Mouse (Mus musculus): ENCODE data around the gene Sema4b. TPM values are rescaled to one million over a fixed set of nuclear protein-coding genes. Genes with fewer than 3 reads are reported as not detected.
A peak's percentile ranks its signal among the peaks of the same experiment; 100 is the strongest.

The Sema4b gene
- total and polyA plus RNA-seq, 3 experiments = 23.9 to 69.0 (median 26.5) TPM

GRCm38 (mm10) chr7:80268897-80269750 is 82.5 kb downstream of the Sema4b start, which contains the start of gene Vps33b:
TSS of gene Vps33b (plus strand) at chr7:80269649.
- peak; percentile 70; the same call in 1 of the 2 replicates for ATAC-seq (ENCODE audit: extremely low read depth, insufficient number of reproducible peaks, low FRiP score, poor library complexity, severe bottlenecking)

GRCm38 (mm10) chr7:80269751-80270255 is 83.2 kb downstream of the Sema4b start:
- peaks cover 47% of the 10 kb centered on the region for H3K4me1 ChIP-seq (ENCODE audit: insufficient read depth, low read depth, low read length)
- peaks cover 72% of the 10 kb centered on the region for H3K36me3 ChIP-seq (replicated peaks)
- H3K27me3 ChIP-seq (ENCODE audit: insufficient read depth, low read length) = no peaks in the 10 kb centered on the region
- H3K4me3 ChIP-seq (ENCODE audit: low read depth, low read length) = peak overlapping the region; percentile 93
- no peak for TF ChIP-seq GATA1 (IDR thresholded peaks at IDR 0.05; ENCODE audit: borderline replicate concordance, low read length)
- no peak for TF ChIP-seq POLR2AphosphoS5 (IDR thresholded peaks at IDR 0.05; ENCODE audit: insufficient replicate concordance, low read depth, low read length)
- TF ChIP-seq TAL1 (conservative IDR thresholded peaks at IDR 0.05; ENCODE audit: low read depth, low read length) = no peak
- TF ChIP-seq GATA2 (IDR thresholded peaks at IDR 0.05; ENCODE audit: borderline replicate concordance, low read depth, low read length) = no peak
- TF ChIP-seq CTCF (IDR thresholded peaks at IDR 0.05; ENCODE audit: low read depth, low read length) = no peak
- DNase-seq (ENCODE audit: low spot score) = peak; percentile 11
- ATAC-seq (ENCODE audit: extremely low read depth, insufficient number of reproducible peaks, low FRiP score, poor library complexity, severe bottlenecking) = no peak
- H3K9me3 ChIP-seq (replicated peaks) = no peaks in the 10 kb centered on the region

More at GRCm38 (mm10) chr7:80268897-80269750, 82.5 kb downstream of the Sema4b start, which contains the start of gene Vps33b:
- Histone ChIP-seq H3K4me1 (ENCODE audit: insufficient read depth, low read depth, low read length) (peaks cover 51% of the 10 kb centered on the region), H3K9me3 (replicated peaks) (no peaks in the 10 kb centered on the region), H3K36me3 (replicated peaks) (peaks cover 72% of the 10 kb centered on the region), H3K27me3 (ENCODE audit: insufficient read depth, low read length) (no peaks in the 10 kb centered on the region), H3K4me3 (ENCODE audit: low read depth, low read length) (peak within 1 kb of the TSS; percentile 93)
- peak; percentile 90 for DNase-seq (ENCODE audit: low spot score)
- TF ChIP-seq GATA2 (IDR thresholded peaks at IDR 0.05; ENCODE audit: borderline replicate concordance, low read depth, low read length) (no peak), GATA1 (IDR thresholded peaks at IDR 0.05; ENCODE audit: borderline replicate concordance, low read length) (no peak), POLR2AphosphoS5 (IDR thresholded peaks at IDR 0.05; ENCODE audit: insufficient replicate concordance, low read depth, low read length) (no peak), CTCF (IDR thresholded peaks at IDR 0.05; ENCODE audit: low read depth, low read length) (no peak), TAL1 (conservative IDR thresholded peaks at IDR 0.05; ENCODE audit: low read depth, low read length) (no peak)

GRCm38 (mm10) chr7:80273456-80273855 is 86.8 kb downstream of the Sema4b start:
- DNase-seq (ENCODE audit: low spot score) = no peak
- TF ChIP-seq GATA1 (IDR thresholded peaks at IDR 0.05; ENCODE audit: borderline replicate concordance, low read length) = no peak
- no peak for TF ChIP-seq POLR2AphosphoS5 (IDR thresholded peaks at IDR 0.05; ENCODE audit: insufficient replicate concordance, low read depth, low read length)
- no peak for TF ChIP-seq GATA2 (IDR thresholded peaks at IDR 0.05; ENCODE audit: borderline replicate concordance, low read depth, low read length)
- no peak for TF ChIP-seq CTCF (IDR thresholded peaks at IDR 0.05; ENCODE audit: low read depth, low read length)
- TF ChIP-seq TAL1 (conservative IDR thresholded peaks at IDR 0.05; ENCODE audit: low read depth, low read length) = no peak

More at GRCm38 (mm10) chr7:80273456-80273855, 86.8 kb downstream of the Sema4b start:
- H3K4me1 ChIP-seq (ENCODE audit: insufficient read depth, low read depth, low read length) = peaks cover 38% of the 10 kb centered on the region
- no peaks in the 10 kb centered on the region for H3K9me3 ChIP-seq (replicated peaks)
- no peak for ATAC-seq (ENCODE audit: extremely low read depth, insufficient number of reproducible peaks, low FRiP score, poor library complexity, severe bottlenecking)
- H3K36me3 ChIP-seq (replicated peaks) = peaks cover 72% of the 10 kb centered on the region
- no peak overlapping the region for H3K4me3 ChIP-seq (ENCODE audit: low read depth, low read length)
- H3K27me3 ChIP-seq (ENCODE audit: insufficient read depth, low read length) = no peaks in the 10 kb centered on the region

Other genes starting within 250 kb of the Sema4b start
- gene Zfp710, start 162.0 kb upstream of the Sema4b start, total RNA-seq (2014; fragmentation: Nextera tagmentation) = 25.1 and 38.6 TPM in 2 replicates
- gene Zfp710, start 162.0 kb upstream of the Sema4b start, total RNA-seq (2017) = 10.7 and 13.1 TPM in 2 replicates
- 53.7 and 54.3 TPM in 2 replicates for gene Zfp710, start 162.0 kb upstream of the Sema4b start, polyA plus RNA-seq (2012)
- gene Idh2, start 71.4 kb upstream of the Sema4b start, total RNA-seq (2014; fragmentation: Nextera tagmentation) = 58.5 and 87.5 TPM in 2 replicates
- 98.7 and 106 TPM in 2 replicates for gene Idh2, start 71.4 kb upstream of the Sema4b start, total RNA-seq (2017)
- gene Idh2, start 71.4 kb upstream of the Sema4b start, polyA plus RNA-seq (2012) = 90.0 and 114 TPM in 2 replicates
- gene Cib1, start 46.0 kb downstream of the Sema4b start, total RNA-seq (2014; fragmentation: Nextera tagmentation) = 35.2 and 44.2 TPM in 2 replicates
- 82.9 and 124 TPM in 2 replicates for gene Cib1, start 46.0 kb downstream of the Sema4b start, total RNA-seq (2017)
- gene Cib1, start 46.0 kb downstream of the Sema4b start, polyA plus RNA-seq (2012) = 43.6 and 49.6 TPM in 2 replicates
- 10.2 and 14.1 TPM in 2 replicates for gene Gdpgp1, start 46.0 kb downstream of the Sema4b start, total RNA-seq (2014; fragmentation: Nextera tagmentation)
- 5.9 and 6.2 TPM in 2 replicates for gene Gdpgp1, start 46.0 kb downstream of the Sema4b start, total RNA-seq (2017)
- gene Gdpgp1, start 46.0 kb downstream of the Sema4b start, polyA plus RNA-seq (2012) = 3.7 and 3.8 TPM in 2 replicates
- 1.5 and 3.7 TPM in 2 replicates for gene Ttll13, start 59.5 kb downstream of the Sema4b start, total RNA-seq (2014; fragmentation: Nextera tagmentation)
- gene Ttll13, start 59.5 kb downstream of the Sema4b start, total RNA-seq (2017) = 0.35 and 3.3 TPM in 2 replicates
- gene Ttll13, start 59.5 kb downstream of the Sema4b start, polyA plus RNA-seq (2012) = 0.13 and 0.26 TPM in 2 replicates
- 40.6 and 61.3 TPM in 2 replicates for gene Ngrn, start 74.4 kb downstream of the Sema4b start, total RNA-seq (2014; fragmentation: Nextera tagmentation)
- gene Ngrn, start 74.4 kb downstream of the Sema4b start, total RNA-seq (2017) = 76.2 and 82.7 TPM in 2 replicates
- 41.9 and 43.6 TPM in 2 replicates for gene Ngrn, start 74.4 kb downstream of the Sema4b start, polyA plus RNA-seq (2012)
- gene Vps33b, start 82.8 kb downstream of the Sema4b start, total RNA-seq (2014; fragmentation: Nextera tagmentation) = 50.7 and 77.5 TPM in 2 replicates
- gene Vps33b, start 82.8 kb downstream of the Sema4b start, total RNA-seq (2017) = 29.7 and 33.2 TPM in 2 replicates
- gene Vps33b, start 82.8 kb downstream of the Sema4b start, polyA plus RNA-seq (2012) = 4.1 and 4.3 TPM in 2 replicates
- 188 and 229 TPM in 2 replicates for gene Prc1, start 107.6 kb downstream of the Sema4b start, total RNA-seq (2014; fragmentation: Nextera tagmentation)
- 158 and 161 TPM in 2 replicates for gene Prc1, start 107.6 kb downstream of the Sema4b start, total RNA-seq (2017)
- gene Prc1, start 107.6 kb downstream of the Sema4b start, polyA plus RNA-seq (2012) = 13.4 and 14.6 TPM in 2 replicates
- 22.7 and 25.8 TPM in 2 replicates for gene Rccd1, start 137.6 kb downstream of the Sema4b start, total RNA-seq (2014; fragmentation: Nextera tagmentation)
- 27.8 and 28.7 TPM in 2 replicates for gene Rccd1, start 137.6 kb downstream of the Sema4b start, total RNA-seq (2017)
- gene Rccd1, start 137.6 kb downstream of the Sema4b start, polyA plus RNA-seq (2012) = 12.5 and 14.3 TPM in 2 replicates
- gene Unc45a, start 154.2 kb downstream of the Sema4b start, total RNA-seq (2014; fragmentation: Nextera tagmentation) = 14.9 and 19.9 TPM in 2 replicates
- 24.1 and 27.1 TPM in 2 replicates for gene Unc45a, start 154.2 kb downstream of the Sema4b start, total RNA-seq (2017)
- 37.4 and 39.0 TPM in 2 replicates for gene Unc45a, start 154.2 kb downstream of the Sema4b start, polyA plus RNA-seq (2012)
- 64.8 and 66.3 TPM in 2 replicates for gene Hddc3, start 156.3 kb downstream of the Sema4b start, total RNA-seq (2014; fragmentation: Nextera tagmentation)
- gene Hddc3, start 156.3 kb downstream of the Sema4b start, total RNA-seq (2017) = 114 and 124 TPM in 2 replicates
- 48.9 and 55.0 TPM in 2 replicates for gene Hddc3, start 156.3 kb downstream of the Sema4b start, polyA plus RNA-seq (2012)
- gene Man2a2, start 184.5 kb downstream of the Sema4b start, total RNA-seq (2014; fragmentation: Nextera tagmentation) = 58.7 and 63.1 TPM in 2 replicates
- 49.3 and 57.3 TPM in 2 replicates for gene Man2a2, start 184.5 kb downstream of the Sema4b start, total RNA-seq (2017)
- 31.7 and 37.0 TPM in 2 replicates for gene Man2a2, start 184.5 kb downstream of the Sema4b start, polyA plus RNA-seq (2012)
- gene Fes, start 201.1 kb downstream of the Sema4b start, total RNA-seq (2014; fragmentation: Nextera tagmentation) = 1.5 and 2.7 TPM in 2 replicates
- 5.4 TPM in 2 replicates for gene Fes, start 201.1 kb downstream of the Sema4b start, total RNA-seq (2017)
- gene Fes, start 201.1 kb downstream of the Sema4b start, polyA plus RNA-seq (2012) = 3.4 and 4.9 TPM in 2 replicates
- gene Furin, start 218.6 kb downstream of the Sema4b start, total RNA-seq (2014; fragmentation: Nextera tagmentation) = 25.1 and 26.0 TPM in 2 replicates
- 16.2 and 21.3 TPM in 2 replicates for gene Furin, start 218.6 kb downstream of the Sema4b start, total RNA-seq (2017)
- gene Furin, start 218.6 kb downstream of the Sema4b start, polyA plus RNA-seq (2012) = 30.4 and 33.0 TPM in 2 replicates

All from G1E (cell line).